Mouse (Mus musculus) intestine, embryonic 16.5 days (tissue): ENCODE data around the gene Whrn. TPM values are rescaled to one million over a fixed set of nuclear protein-coding genes. Genes with fewer than 3 reads are reported as not detected.

ENCODE experiments used
- ATAC-seq: fragments of 200-750 bp; cut with Nextera tagmentation; 2 replicates; pipeline ENCODE4 v1.8.0; 2017; ENCODE audit warnings: moderate TSS enrichment, moderate library complexity
- H3K27ac ChIP-seq: fragments of 300-500 bp; sonication (generic); 2 replicates; pipeline ENCODE4 v1.5.1; 2014; ENCODE audit warnings: mild to moderate bottlenecking, low read length
- H3K27me3 ChIP-seq: fragments of 300-500 bp; sonication (generic); replicated peaks from 2 replicates; pipeline ENCODE4 v1.6.1; 2014; ENCODE audit warnings: low read length, control low read depth, mixed read lengths; ENCODE audit not compliant: control insufficient read depth, insufficient read depth
- H3K36me3 ChIP-seq: fragments of 300-500 bp; sonication (generic); 2 replicates; pipeline ENCODE4 v1.6.1; 2014; ENCODE audit warnings: low read length, control low read depth; ENCODE audit not compliant: control insufficient read depth, insufficient read depth
- H3K4me1 ChIP-seq: fragments of 300-500 bp; sonication (generic); 2 replicates; pipeline ENCODE4 v1.6.1; 2014; ENCODE audit warnings: low read length, control low read depth, mixed read lengths; ENCODE audit not compliant: control insufficient read depth, insufficient read depth
- H3K4me2 ChIP-seq: fragments of 300-500 bp; sonication (generic); 2 replicates; pipeline ENCODE4 v1.6.1; 2014; ENCODE audit warnings: low read depth, low read length, control low read depth
- H3K4me3 ChIP-seq: fragments of 300-500 bp; sonication (generic); 2 replicates; pipeline ENCODE4 v1.5.1; 2014; ENCODE audit warnings: mild to moderate bottlenecking, low read length
- H3K9ac ChIP-seq: fragments of 300-500 bp; sonication (generic); 2 replicates; pipeline ENCODE4 v1.6.1; 2014; ENCODE audit warnings: low read depth, low read length
- H3K9me3 ChIP-seq: fragments of 300-500 bp; sonication (generic); 2 replicates; pipeline ENCODE4 v1.6.1; 2016; ENCODE audit warnings: low read length, control low read depth; ENCODE audit not compliant: control insufficient read depth
- WGBS: fragments of 180-500 bp; shearing (Covaris S2); extraction: QIAGEN DNeasy Blood & Tissue Kit; methylation state at CpG from one replicate; pipeline ENCODE4 v1.1.7; 2014; 5-methylcytosine and 5-hydroxymethylcytosine counted together
- polyA plus RNA-seq: library from polyadenylated mRNA; unstranded; fragments of >200 nt; fragmentation: Nextera tagmentation; extraction: Ambion mirVana; gene quantifications from 2 replicates; pipeline ENCODE4 v1.2.1, GENCODE M21; 2015

Whrn gene
- polyA plus RNA-seq, 1 experiment from 2014 or later = 2.9 TPM

- H3K36me3 ChIP-seq = 0 out of 2 replicates have a peak, but pooled peaks cover 7% of the 10 kb centered on the region
- 91% methylated on average over 3 of the region's 3 CpGs for WGBS
- no peak overlapping the region for H3K9ac ChIP-seq
- no peak overlapping the region for H3K4me3 ChIP-seq
- no peak overlapping the region for H3K4me2 ChIP-seq
- H3K9me3 ChIP-seq = no peaks in the 10 kb centered on the region
- H3K27ac ChIP-seq = no peak overlapping the region
- H3K4me1 ChIP-seq = peaks cover 2% of the 10 kb centered on the region; the same call in 1 of the 2 replicates
- H3K27me3 ChIP-seq = no peaks in the 10 kb centered on the region
- no peak for ATAC-seq
These were observed 110.5 kb downstream of the Whrn start for GRCm38 (mm10) chr4:63385253-63385652.

DNA sequence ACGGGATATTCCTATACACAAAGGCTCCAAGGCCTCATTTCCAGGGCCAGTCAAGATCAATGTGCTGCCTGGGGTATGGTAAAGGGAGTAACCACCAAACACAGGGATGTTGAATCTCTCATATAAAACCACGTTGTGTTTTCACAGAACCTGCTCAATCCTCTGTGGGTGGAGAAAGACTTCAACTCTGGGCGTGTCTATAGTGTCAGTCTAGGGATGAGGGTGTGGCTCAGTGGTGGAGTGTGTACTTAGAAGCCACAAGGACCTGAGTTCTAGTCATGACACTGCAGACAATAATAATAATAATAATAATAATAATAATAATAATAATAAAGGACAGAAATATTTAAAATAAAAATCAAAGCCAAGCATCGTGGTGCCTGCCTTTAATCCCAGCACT is 111.5 kb downstream of the Whrn start:
- no peak for ATAC-seq
- H3K9me3 ChIP-seq = no peaks in the 10 kb centered on the region
- no peak overlapping the region for H3K9ac ChIP-seq
- no peak overlapping the region for H3K4me2 ChIP-seq
- peaks cover 1% of the 10 kb centered on the region; the same call in 1 of the 2 replicates for H3K4me1 ChIP-seq
- H3K36me3 ChIP-seq = peaks cover 11% of the 10 kb centered on the region; the same call in 1 of the 2 replicates
- H3K27me3 ChIP-seq = no peaks in the 10 kb centered on the region
- H3K4me3 ChIP-seq = no peak overlapping the region
- 91% methylated on average over 4 of the region's 4 CpGs for WGBS
- no peak overlapping the region for H3K27ac ChIP-seq

DNA sequence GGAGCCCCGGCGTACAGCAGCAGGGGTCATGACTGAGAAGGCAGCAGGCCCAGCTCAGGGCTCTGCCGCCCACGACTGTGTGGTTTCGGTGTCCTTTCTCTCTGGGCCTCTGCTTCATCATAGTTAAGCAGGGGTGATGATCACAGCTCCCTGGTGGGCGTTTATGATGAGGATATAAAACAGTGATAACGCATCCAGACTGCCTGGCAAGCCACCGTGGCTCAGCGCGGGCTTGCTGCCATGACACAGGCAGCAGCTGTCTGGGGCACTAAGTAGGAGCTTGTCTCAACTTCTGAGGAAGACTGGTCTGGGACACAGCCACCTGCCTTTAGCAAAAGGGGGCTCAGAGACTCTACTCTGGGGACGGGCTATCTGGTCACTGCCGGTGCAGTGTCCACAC is 112.3 kb downstream of the Whrn start:
- Histone ChIP-seq H3K36me3 (peaks cover 13% of the 10 kb centered on the region), H3K9me3 (no peaks in the 10 kb centered on the region), H3K27me3 (no peaks in the 10 kb centered on the region), H3K4me3 (no peak overlapping the region), H3K9ac (no peak overlapping the region), H3K4me2 (no peak overlapping the region), H3K4me1 (no peaks in the 10 kb centered on the region), H3K27ac (no peak overlapping the region)
- no peak for ATAC-seq
- 83% methylated on average over 12 of the region's 12 CpGs for WGBS

GRCm38 (mm10) chr4:63382676-63383369 is 113.0 kb downstream of the Whrn start:
- Histone ChIP-seq H3K36me3 (peaks cover 13% of the 10 kb centered on the region), H3K9me3 (no peaks in the 10 kb centered on the region), H3K4me1 (no peaks in the 10 kb centered on the region), H3K27me3 (no peaks in the 10 kb centered on the region), H3K4me2 (no peak overlapping the region), H3K4me3 (no peak overlapping the region), H3K27ac (no peak overlapping the region), H3K9ac (no peak overlapping the region)
- 93% methylated on average over 4 of the region's 4 CpGs for WGBS
- ATAC-seq = no peak

- H3K4me3 ChIP-seq = no peak overlapping the region
- no peak overlapping the region for H3K4me2 ChIP-seq
- H3K36me3 ChIP-seq = peaks cover 6% of the 10 kb centered on the region
- H3K9ac ChIP-seq = no peak overlapping the region
- 72% methylated on average over 7 of the region's 7 CpGs for WGBS
- ATAC-seq = no peak
- H3K4me1 ChIP-seq = no peaks in the 10 kb centered on the region
- no peaks in the 10 kb centered on the region for H3K27me3 ChIP-seq
- H3K27ac ChIP-seq = no peak overlapping the region
- no peaks in the 10 kb centered on the region for H3K9me3 ChIP-seq
These were observed 118.3 kb downstream of the Whrn start for GRCm38 (mm10) chr4:63377483-63377882.

DNA sequence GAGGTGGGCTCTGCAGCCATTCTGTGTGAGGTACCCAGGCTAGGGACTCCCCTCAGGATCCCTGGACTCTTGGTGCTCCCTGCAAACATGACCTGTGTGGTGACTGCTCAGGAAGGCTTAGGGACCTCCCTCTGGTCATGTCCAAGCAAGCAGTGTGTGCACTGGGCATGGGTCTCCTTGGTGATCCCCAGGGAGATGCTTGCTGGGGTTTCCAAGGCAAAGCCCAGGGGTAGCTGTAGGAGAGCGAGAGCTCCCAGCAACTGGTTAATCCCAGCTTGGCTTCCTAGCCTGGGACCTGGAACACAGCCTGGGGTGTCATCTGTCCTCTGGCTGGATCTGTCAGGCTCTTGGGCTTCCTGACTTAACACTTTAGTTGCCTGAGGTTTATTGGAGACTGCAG is 120.4 kb downstream of the Whrn start:
- Histone ChIP-seq H3K4me1 (no peaks in the 10 kb centered on the region), H3K9me3 (no peaks in the 10 kb centered on the region), H3K36me3 (peaks cover 9% of the 10 kb centered on the region), H3K27ac (no peak overlapping the region), H3K27me3 (no peaks in the 10 kb centered on the region), H3K4me2 (no peak overlapping the region), H3K4me3 (no peak overlapping the region), H3K9ac (no peak overlapping the region)
- WGBS = 88% methylated on average over 1 of the region's 1 CpGs
- no peak for ATAC-seq

- peak; percentile 59 for ATAC-seq
- peaks cover 7% of the 10 kb centered on the region; the same call in 1 of the 2 replicates for H3K36me3 ChIP-seq
- 72% methylated on average over 12 of the region's 12 CpGs for WGBS
These were observed 121.5 kb downstream of the Whrn start for GRCm38 (mm10) chr4:63374331-63374730.

GRCm38 (mm10) chr4:63373404-63373803 is 122.4 kb downstream of the Whrn start:
- Histone ChIP-seq H3K4me1 (no peaks in the 10 kb centered on the region), H3K27ac (no peak overlapping the region), H3K4me3 (no peak overlapping the region), H3K4me2 (no peak overlapping the region), H3K9ac (no peak overlapping the region), H3K36me3 (peaks cover 8% of the 10 kb centered on the region; the same call in 1 of the 2 replicates), H3K27me3 (no peaks in the 10 kb centered on the region), H3K9me3 (no peaks in the 10 kb centered on the region)
- 91% methylated on average over 8 of the region's 8 CpGs for WGBS
- no peak for ATAC-seq

More at GRCm38 (mm10) chr4:63374331-63374730, 121.5 kb downstream of the Whrn start:
- Histone ChIP-seq H3K27ac (no peak overlapping the region), H3K4me1 (no peaks in the 10 kb centered on the region), H3K27me3 (no peaks in the 10 kb centered on the region), H3K4me2 (no peak overlapping the region), H3K9ac (no peak overlapping the region), H3K4me3 (no peak overlapping the region), H3K9me3 (no peaks in the 10 kb centered on the region)

GRCm38 (mm10) chr4:63371890-63372289 is 123.9 kb downstream of the Whrn start:
- Histone ChIP-seq H3K4me3 (no peak overlapping the region), H3K4me2 (no peak overlapping the region), H3K36me3 (peaks cover 13% of the 10 kb centered on the region; the same call in 1 of the 2 replicates), H3K9ac (no peak overlapping the region), H3K27ac (no peak overlapping the region), H3K27me3 (no peaks in the 10 kb centered on the region), H3K4me1 (no peaks in the 10 kb centered on the region), H3K9me3 (no peaks in the 10 kb centered on the region)
- 53% methylated on average over 3 of the region's 3 CpGs for WGBS
- no peak for ATAC-seq

GRCm38 (mm10) chr4:63370897-63371296 is 124.9 kb downstream of the Whrn start:
- H3K9me3 ChIP-seq = no peaks in the 10 kb centered on the region

More at GRCm38 (mm10) chr4:63370897-63371296, 124.9 kb downstream of the Whrn start:
- Histone ChIP-seq H3K27me3 (no peaks in the 10 kb centered on the region), H3K9ac (no peak overlapping the region), H3K4me1 (no peaks in the 10 kb centered on the region), H3K36me3 (peaks cover 13% of the 10 kb centered on the region; the same call in 1 of the 2 replicates), H3K4me2 (no peak overlapping the region), H3K27ac (no peak overlapping the region), H3K4me3 (no peak overlapping the region)
- ATAC-seq = no peak
- WGBS = 59% methylated on average over 7 of the region's 7 CpGs
